Mouse (Mus musculus) CD4-positive naive resting alpha-beta T cell, adult 57 days (primary cell): ENCODE data around the gene Nacad. TPM values are rescaled to one million over a fixed set of nuclear protein-coding genes. Genes with fewer than 3 reads are reported as not detected.

Source experiments
- total RNA-seq: library from RNA; stranded (reverse); gene quantifications from one replicate; pipeline ENCODE4 v1.2.4, GENCODE M21; 2023

Nacad gene
- total RNA-seq, result not detected

GRCm38 (mm10) chr11:6605491-6606399, at the start of gene Nacad:
Gene Nacad, minus strand, starts transcription at chr11:6606053.

GRCm38 (mm10) chr11:6638537-6638936, 32.7 kb upstream of the Nacad start, which contains the start of gene Wap:
Gene Wap, minus strand, starts transcription at chr11:6638637.

GRCm38 (mm10) chr11:6625478-6626387, 19.9 kb upstream of the Nacad start, which contains the start of gene Tbrg4:
Gene Tbrg4, minus strand, starts transcription at chr11:6626067.

Other genes starting within 250 kb of the Nacad start
- gene Zmiz2, start 217.0 kb downstream of the Nacad start, total RNA-seq, result 90.7 TPM
- gene Ppia, start 190.6 kb downstream of the Nacad start, total RNA-seq, result 1,278 TPM
- 53.0 TPM for gene H2afv, start 161.6 kb downstream of the Nacad start, total RNA-seq
- gene Purb, start 130.1 kb downstream of the Nacad start, total RNA-seq, result 67.2 TPM
- 216 TPM for gene Myo1g, start 85.1 kb downstream of the Nacad start, total RNA-seq
- 345 TPM for gene Ccm2, start 59.2 kb downstream of the Nacad start, total RNA-seq
- 156 TPM for gene Tbrg4, start 20.0 kb upstream of the Nacad start, total RNA-seq
- gene Wap, start 32.6 kb upstream of the Nacad start, total RNA-seq, result not detected
- 51.6 TPM for gene Ramp3, start 52.5 kb upstream of the Nacad start, total RNA-seq
- gene Gm11983, start 231.6 kb upstream of the Nacad start, total RNA-seq, result not detected